Mouse (Mus musculus): ENCODE results near the gene Fezf2.

The Fezf2 gene

DNA sequence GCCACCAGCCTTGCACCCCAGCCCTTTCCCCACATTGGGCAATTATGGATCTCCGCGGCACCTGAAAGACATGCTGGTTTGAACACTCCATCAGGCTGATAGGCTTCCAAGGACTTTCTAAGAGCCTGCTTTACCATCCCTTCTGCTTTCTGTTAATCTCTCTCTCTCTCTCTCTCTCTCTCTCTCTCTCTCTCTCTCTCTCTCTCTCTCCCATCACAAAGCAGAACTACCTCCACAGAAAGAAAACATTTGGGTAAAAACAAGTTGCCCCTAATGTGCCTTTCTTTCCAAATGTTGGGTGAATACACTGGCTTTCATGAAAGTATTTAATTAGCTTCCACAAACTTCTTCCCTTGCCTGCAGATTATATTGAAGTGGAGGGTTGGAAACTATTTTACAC is at the start of gene Fezf2:
TSS of gene Fezf2 (minus strand) at position 101 of the 400 bp plus-strand sequence.
- DNase-seq, result no peak

DNA sequence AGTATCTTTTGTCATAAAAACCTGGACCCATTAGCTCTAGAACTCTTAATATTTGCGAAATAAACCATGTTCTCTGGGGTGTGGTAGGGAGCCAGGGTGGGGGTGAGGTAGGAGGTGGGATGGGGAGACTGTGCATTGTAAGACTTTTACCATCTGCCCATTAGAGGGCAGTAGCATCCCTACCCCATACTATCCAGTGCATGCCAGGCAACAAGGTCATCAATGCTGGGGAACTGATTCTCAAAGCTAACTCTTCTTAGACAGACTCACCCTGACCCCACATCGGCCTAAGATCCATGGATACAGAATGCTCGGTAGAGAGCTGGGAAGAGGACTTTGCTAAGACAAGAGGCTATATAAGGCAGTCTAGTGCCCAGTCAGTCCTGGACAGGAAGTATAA is 49.6 kb upstream of the Fezf2 start:
- no peak for DNase-seq

DNA sequence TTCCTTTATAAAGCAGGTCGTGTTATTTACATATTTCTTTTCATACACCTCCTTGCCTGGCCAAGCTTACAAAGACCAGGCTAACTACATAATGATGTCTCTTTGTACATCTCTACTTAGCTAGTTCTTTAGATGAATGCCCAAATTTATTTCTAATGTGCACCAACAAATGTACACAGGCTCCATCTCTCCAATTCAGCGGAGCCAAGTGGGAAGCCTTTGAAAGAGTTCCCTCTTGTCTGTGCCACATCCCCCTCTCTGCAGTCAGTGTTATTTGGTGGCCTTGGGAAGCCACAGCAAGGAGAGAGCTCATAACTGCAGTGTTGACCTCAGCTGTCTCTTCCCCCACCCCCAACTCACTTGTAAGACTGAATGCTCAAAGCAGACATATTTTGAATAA is 46.3 kb upstream of the Fezf2 start:
- DNase-seq, result no peak

DNA sequence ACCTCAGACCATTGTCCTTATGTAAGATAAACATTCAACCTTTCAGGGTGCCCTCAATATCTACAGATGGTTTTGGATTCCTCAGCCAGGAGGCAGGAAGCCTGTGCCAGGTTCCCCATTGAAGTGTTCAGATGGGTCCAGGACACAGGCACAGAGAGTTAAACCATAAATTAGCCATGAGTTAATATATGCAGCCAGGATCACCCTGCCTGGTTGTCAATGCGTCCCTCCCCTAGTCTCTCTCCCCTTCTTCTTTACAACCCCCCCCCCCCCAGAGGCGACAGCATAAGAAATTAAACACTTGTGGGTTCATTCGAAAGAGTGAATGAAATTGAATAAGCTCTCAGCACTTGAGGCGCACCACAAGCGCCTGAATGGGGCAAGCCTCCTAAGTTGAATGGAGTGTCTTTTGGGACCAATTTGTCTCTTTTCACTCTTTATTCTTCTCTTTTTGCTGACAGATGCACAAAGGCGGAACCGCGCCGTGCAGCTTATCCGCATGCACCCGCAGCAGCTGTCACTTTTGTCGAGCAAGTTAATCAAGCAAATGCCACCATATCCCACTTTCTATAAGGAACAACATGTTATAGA is 45.4 kb upstream of the Fezf2 start:
- DNase-seq, result no peak

DNA sequence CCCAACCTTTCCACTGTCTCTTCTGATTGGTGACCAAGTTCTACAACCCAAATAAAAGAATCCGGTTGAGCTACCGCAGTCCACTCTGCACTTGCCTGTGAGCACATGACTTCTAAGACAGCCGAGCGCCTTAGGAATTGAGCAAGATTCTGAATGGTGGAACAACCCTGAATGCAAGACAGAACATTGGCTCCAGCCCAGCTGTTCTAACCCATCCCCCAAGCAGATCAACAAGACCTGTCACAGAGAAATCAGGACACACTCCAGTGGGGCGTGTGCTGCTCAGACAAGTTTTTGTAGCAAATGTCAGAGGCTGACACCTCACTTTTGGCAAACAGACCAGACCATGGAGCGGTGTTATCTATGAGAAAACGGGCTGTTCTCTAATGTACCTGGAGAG is 43.2 kb upstream of the Fezf2 start:
- DNase-seq, result no peak

DNA sequence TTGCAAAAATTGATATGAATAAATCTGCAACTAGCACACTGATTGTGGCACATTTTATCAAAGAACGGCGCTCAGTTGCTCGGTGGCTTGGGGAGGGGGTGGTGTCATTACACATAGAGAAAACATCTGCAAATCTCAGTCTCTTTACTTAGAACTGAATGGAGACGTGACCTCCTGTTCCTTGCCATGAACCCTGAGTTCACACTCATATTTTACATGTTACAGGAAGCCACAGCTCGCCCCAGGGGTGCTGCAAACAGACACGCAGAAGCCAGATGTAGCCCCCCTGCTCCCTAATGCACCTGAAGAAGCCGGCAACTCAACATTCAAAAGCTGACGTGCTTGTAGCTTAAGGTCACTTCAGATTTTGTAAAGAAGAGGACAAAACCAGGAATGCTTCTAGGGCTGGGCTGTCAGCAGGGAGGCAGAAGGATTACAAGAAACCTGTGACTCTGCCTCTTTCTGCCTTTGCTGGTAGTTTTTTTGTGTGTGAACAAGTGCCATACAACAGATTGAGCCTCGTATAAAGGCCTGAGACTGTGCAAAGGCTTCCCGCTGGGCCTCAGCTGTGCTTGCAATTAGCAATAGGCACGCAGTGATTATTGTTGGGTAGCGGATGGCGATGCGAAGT is 40.9 kb upstream of the Fezf2 start:
- no peak for DNase-seq

DNA sequence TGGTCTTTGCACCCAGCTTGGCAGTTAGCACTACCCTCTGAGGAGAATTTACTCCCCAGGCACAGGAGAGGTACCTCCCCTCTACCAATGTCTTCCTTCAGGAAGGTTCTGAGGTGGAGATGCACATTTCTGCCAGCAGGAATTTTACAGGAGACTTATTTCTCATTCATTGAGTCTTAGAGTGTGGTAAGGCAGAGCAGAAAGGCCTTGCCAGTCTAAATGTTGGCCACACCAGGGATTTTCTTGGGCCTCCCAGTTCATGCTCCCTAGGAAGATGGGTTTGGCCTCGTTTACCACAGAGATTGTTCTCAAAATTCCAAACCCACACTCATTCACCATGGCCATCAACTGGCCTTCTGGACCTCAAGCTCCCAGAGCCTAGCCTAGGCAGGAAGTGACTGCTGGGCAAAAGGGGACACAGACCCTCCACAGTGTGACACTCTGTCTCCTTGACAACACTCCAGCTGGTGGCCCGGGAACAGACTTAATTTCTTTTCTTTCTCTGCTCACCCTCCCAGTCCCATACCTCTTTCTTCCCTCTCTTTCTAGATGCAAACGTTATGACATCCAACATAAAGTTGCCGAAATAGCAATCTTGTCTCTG is 40.3 kb upstream of the Fezf2 start:
- no peak for DNase-seq

DNA sequence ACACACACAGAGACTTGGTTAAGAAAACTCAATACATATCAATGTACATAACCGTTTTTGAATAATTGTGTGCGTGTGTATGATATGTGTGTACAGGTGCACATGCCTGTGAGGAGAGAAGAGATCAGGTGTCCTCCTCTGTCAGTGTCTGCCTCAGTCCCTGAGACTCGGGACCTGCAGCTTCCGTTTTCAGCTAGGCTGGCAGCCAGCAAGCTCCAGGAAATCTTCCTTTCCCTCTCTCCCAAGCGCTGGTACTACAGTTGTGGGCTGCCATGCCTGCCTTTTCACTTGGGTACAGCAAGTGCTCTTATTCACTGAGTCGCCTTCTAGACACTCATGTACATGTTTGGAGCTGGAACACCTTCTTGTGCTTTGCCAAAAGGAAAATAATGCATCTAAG is 39.2 kb upstream of the Fezf2 start:
- no peak for DNase-seq

DNA sequence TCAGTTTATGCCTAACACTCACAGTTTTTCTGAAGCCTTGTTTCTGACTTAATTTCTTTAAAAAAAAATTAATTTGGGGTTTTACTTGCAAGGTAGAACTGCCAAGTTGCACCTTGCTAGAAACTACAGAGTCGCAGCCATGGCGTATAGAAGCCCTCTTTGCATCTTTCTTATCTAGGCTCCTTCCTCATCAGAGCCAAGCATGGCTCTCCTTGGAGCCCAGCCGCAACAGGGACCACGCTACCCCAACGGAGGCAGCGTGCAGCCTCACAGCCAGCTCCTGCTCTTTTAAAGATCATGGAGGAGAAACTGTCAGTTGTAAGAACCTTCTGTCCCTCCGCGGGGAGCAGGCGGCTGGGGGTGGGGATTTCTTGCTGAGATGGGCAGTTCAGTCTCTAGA is 29.9 kb upstream of the Fezf2 start:
- no peak for DNase-seq

DNA sequence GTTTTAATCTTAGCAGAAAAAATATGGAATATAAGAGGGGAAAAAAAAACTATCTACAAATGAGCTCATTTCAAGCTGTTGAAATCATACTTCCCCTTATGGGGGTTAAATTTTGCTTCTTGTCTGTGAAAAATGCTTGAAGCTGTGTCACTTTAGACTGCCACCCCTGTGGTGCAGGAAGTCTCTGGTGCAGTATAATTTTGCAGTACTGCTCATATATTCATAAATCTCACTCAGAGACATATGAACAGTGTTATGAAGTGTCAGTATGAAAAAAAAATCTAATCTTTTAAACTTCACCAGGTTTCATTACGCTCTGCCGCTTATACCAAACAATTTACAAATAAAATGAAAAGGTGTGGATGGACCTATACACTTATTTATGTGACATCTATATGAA is 29.3 kb upstream of the Fezf2 start:
- no peak for DNase-seq

DNA sequence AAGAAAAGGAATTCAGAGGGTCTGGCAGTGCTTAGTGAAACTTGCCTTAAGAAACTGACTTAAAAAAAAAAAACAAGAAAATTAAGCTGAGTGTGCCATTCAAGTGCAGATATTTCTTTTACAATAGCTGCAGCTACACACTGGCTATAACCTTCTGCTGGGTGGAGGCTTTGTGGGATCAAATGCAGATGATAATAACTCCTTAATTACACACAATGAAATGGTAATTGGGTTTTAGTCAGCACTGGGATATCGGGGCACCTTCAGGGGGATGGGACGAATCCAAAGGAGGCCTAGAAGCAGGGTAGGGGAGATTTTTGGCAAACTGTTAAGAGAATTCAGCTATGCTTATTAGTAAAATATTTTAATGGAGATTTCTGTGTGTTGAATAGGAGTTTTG is 27.5 kb upstream of the Fezf2 start:
- DNase-seq, result no peak

DNA sequence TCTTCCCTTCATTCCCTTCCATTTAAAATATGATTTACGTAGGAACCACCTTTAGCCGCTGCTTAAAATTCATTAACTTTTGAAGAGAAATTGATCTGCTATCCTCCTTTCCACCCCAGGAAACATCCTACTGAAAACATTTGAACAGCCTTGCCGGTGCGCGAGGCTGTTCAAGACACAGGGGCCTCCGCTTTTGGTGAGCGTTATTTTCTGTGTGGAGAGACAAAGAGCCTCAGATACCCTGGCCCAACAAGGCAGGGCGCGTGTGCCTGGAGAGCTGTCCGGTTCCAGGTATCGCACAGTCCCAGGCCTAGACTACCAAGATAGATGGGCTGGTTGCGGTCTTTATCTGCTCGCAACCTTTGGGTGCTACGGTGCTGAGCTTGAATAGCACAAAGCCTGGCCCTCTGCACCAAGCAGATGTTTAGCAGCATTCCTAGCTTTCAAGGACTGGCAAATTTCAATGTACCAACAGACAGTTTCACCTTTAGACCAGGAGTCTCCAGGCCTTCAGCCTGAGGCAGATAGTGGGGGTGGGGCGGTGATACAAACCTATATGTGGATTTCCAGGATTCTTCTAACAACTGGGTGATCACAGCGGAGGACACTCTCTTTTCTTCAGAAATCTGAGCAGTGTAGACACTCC is 2.4 kb upstream of the Fezf2 start:
- DNase-seq, result no peak

DNA sequence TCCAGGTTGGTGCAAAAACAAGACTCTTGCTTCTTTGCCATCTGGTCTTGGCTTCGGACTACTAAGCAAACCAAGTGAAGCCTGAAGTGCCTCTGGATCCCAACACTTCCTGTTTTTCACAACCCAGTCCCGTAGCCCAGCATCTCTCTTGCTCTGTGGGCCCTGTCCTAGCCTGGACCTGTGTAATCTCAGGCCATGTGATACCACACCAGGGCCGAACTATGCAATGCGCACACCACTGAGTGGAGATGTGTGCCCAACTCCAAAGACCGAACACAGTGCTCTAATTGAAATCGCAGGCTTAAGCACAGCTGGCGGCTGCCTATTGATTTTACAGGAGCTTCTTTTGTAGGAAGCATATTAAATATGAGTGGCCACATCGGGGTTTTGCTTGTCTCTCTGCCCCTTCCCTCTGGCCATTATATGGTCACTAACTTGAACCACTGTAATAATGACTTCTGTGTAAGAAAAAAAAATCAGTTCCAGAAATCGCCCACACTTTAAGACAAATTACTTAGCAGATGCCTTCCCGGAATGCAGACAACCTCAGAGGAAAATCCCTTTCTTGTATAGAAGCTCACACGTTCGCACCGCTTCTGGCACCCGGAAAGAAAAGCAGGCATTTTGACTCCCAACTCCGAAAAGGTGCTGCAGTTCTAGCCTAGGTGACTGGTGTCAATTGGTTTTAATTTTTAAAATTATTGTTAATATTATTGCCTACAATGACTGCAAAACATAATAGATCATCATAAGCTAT is 1.5 kb upstream of the Fezf2 start:
- no peak for DNase-seq

DNA sequence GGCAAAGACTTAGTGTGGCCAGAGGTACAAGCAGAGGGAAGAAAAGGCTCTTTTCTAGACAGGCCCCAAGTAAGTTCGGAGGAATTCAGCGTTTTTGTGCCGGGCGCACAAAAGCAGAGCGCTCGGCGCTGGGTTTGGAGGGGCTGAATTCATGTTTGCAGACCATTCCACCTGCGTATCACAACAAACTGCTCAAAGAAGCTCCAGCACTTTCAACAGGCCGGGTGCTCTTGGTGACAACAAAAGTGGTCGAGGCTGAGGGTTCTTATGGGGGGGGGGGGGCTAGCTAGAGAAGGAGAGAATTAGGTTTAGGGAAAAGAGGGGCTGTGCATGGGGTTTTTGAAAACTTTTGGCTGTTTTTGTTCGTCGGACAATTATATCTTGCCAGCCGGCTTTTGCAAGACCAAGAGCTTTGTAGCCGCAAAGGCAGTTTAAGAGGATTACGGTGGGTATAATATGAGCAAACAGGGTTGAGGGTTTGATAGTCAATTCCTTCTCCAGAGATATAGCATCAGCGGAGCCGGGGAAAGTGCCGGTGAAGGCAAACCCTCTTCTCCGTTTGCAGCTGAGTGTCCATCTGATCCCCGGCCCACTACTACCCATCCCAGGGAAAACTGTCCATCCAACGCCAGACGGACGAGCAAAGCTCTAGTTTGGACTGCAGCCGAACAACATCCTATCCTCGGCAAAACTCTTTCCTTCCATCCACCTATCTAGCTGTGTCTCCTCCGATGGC is 956 bp downstream of the Fezf2 start:
- no peak for DNase-seq

DNA sequence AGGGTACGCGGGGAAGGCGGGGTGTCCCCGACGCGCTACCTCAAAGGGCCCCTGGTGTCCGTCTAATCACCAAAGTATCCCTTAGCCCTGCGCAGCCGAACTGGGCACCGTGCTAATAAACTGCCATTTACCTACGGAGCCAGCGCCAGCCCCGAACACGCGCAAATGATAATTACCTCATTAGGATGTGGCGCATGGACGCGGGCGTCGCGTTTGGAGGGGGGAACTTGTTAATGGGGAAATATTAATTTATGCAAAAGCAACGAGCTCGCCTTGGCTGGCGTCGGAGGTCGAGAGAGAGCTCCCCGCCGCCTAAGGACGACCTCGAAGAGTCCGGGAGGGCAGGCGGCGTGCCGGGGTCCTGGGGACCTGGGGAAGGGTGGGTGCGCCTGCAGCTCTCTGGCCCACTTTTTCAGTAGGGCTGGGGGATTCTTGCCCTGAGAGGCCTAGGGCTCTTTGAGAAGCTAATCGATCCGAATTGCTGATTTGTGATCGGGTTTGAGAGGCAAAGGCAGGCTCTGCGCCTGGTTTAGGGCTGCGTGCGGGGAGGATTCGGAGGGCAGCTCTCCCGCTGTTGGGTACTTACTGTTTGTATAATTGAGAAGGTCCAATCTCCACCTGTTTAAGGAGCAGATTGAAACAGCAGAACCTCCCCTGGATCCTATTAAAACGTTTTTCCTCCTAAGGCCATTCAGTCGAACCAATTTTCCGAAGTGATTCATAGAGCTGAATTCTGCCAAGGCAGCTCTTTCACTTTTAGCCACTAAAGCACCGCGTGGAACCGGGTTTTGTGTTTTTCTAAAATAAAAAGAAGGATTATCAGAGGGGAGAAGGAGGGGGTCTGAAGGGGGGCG is 1.8 kb downstream of the Fezf2 start:
- DNase-seq, result no peak

DNA sequence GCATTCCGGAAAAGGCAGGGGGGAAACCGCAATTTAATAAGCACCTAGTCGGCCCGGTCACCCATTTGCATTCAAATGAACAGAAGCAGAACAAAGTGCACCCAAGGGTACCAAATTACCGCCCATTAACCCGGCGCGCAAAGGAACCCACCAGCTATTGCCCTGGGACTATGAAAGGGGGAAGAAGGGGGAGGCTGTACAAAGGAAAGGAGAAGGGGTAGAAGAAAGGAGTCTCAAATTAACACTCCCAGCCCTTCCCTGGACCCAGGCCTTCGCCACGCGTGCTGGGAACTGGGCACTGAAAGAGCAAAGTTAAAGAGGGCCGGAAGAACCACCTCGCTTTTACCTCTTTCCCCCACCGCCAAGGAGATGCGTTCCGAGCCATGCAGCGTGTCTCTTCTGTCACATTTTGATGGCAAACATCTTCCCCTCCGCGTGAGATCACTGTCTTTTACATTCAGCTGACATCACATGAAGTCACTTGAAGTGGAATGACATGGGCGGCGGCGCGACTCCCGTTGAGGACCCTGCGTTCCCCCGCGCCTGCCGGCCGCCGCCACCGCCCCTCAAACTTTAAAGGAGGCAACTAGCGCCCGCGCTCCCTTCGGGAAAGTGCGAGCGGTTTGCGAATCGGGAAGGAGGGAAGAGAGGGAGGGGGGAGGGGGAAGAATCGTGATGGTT is 2.6 kb downstream of the Fezf2 start:
- DNase-seq, result no peak

DNA sequence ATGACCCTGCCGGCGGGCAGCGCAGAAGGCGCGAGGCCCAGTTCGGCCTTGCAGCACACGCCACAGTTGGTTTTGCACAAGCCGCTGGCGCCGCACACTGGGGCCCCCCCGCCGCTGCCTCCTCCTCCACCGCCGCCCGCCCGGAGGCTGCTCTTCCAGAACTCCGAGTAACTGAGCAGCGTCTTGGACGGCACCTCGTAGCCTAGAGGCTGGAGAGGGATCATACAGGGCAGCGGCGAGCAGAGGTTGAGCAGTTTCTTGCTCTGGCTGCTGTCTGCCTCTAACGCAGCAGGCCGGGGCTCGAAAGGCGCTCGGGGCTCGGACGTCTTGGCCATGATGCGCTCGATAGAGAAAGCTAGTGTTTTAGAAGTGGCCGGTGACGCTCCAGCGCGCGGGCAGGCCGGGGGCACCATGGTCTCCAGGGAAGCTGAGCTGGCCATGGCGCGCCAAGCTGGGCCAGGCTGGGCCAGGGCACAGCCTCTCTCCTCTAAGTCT is 3.2 kb downstream of the Fezf2 start:
- DNase-seq, result no peak

DNA sequence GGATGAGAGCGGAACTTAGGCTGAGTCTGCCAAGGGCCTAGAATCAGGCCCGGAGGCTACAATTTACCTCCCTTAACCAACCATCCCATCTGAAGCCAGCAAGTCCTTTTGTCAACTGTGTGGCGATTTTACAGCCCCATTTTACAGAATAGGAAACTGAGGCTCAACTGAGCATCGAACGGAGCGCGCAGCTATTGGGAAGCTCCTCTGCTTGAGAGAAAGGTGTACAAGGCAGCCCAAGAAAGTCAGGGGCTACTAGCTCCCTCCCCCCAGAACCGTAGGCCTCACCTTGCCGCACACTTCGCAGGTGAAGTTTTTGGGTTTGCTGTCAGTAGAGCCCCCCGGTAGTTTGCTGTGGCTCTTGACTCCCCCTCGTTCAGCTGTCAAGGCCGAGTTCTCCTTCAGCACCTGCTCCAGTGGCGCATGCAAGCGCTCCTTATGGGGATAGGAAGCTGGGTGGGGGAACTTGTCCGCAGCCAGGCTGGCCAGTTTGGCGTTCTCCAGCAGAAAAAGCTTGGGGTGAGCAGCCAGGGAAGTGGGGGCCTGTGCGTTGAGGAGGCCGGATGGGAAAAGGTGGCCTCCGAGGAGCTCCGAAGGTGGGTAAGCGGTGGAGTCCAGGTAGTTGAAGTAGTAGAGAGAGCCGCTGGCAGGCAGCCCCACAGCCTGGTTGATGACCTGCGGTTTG is 3.8 kb downstream of the Fezf2 start:
- peak in 1 of 2 experiments; percentile 32 for DNase-seq

DNA sequence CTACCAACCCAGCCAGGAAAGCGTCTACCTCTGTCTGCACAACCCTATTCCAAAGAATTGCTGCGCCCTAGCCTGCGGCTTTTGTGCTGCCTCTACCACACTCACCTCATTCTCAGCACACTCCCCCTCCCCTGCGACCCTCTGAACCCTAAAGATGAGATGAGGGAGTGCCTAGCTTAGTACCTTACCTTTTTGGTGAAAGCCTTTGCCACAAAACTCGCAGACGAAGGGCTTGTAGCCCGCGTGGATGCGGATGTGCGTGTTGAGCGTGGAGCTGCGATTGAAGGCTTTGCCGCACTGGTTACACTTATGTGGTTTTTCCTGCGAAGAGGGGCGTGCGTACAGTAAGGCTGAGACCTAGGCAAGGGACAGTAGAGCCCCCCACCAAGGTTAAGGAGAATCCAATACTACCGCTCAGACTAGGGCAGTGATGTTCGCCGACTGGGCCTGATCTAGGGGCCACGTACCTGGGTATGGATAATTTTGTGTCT is 4.5 kb downstream of the Fezf2 start:
- DNase-seq, result no peak

DNA sequence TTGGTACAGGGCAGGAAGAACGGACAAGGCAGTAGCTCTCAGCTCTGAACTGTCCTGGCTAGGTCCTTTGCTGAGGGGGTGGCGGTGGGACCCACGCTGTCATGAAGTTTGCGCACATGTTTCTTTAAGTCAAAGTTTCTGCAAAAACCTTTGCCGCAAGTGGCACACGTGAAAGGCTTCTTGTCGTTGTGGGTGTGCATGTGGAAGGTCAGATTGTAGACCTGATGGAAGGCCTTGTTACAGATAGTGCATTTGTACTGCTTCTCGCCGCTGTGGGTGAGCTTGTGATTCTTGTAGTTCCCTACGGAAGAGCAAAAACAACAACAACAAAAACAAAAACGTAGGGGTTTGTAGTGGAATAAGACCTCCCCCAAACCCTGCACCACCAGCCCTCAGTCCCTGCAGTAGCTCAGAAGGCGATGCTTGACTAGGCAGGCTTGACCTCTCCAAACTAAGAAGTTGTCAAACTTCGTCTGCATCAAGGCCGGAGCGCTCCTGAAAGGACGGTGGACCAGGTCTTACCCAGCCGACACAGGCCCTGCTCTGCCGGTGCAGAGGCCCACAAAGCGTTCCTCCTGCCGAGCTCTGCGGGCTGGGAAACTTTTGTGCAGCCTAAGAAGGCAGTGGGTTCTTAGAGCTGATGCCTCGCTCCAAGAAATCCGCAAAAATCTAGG is 5.4 kb downstream of the Fezf2 start:
- no peak for DNase-seq

Data from kidney, adult 8-10 months (tissue).